Mouse (Mus musculus) large intestine, adult 2 months (tissue): ENCODE measurements at regions not wholly inside any gene's neighbourhood (a gene's known extent, or its start where the extent isn't known, plus 50 kb on each side); places are given as distances from the start of the nearest gene placed in this dataset.
A peak's percentile ranks its signal among the peaks of the same experiment; 100 is the strongest.

Experiments
- DNase-seq: peaks from one replicate; pipeline ENCODE4 v3.0.0-alpha.2; 2012; ENCODE audit warnings: low read depth, low spot score
- WGBS: fragments of 180-500 bp; shearing (Covaris S2); methylation state at CpG from one replicate; pipeline ENCODE4 v1.1.7; 2018; 5-methylcytosine and 5-hydroxymethylcytosine counted together

- DNase-seq: no peak
- WGBS: 74% methylated on average over 5 of the region's 5 CpGs
Measured at GRCm38 (mm10) chr2:180404168-180404567, 51.9 kb upstream of the Slco4a1 start.

GRCm38 (mm10) chr2:180403621-180404020 is 52.4 kb upstream of the Slco4a1 start:
- WGBS: 61% methylated on average over 8 of the region's 8 CpGs
- DNase-seq: no peak

GRCm38 (mm10) chr2:180402851-180403459 is 53.1 kb upstream of the Slco4a1 start:
- DNase-seq: no peak
- WGBS: 72% methylated on average over 9 of the region's 9 CpGs

GRCm38 (mm10) chr2:180402433-180402832 is 53.6 kb upstream of the Slco4a1 start:
- 68% methylated on average over 4 of the region's 4 CpGs for WGBS
- no peak for DNase-seq

GRCm38 (mm10) chr2:180401409-180402391 is 54.3 kb upstream of the Slco4a1 start:
- WGBS: 74% methylated on average over 8 of the region's 8 CpGs
- no peak for DNase-seq

- DNase-seq: no peak
- WGBS: 82% methylated on average over 5 of the region's 5 CpGs
Measured at GRCm38 (mm10) chr2:180400514-180401019, 55.5 kb upstream of the Slco4a1 start.

GRCm38 (mm10) chr2:180399651-180400513 is 56.2 kb upstream of the Slco4a1 start:
- 42% methylated on average over 8 of the region's 8 CpGs for WGBS
- DNase-seq: peak; percentile 6

- WGBS: 85% methylated on average over 6 of the region's 6 CpGs
- no peak for DNase-seq
Measured at GRCm38 (mm10) chr2:180398851-180399447, 57.1 kb upstream of the Slco4a1 start.

GRCm38 (mm10) chr2:180398481-180398754 is 57.6 kb upstream of the Slco4a1 start:
- DNase-seq: no peak
- WGBS: 90% methylated on average over 4 of the region's 4 CpGs

GRCm38 (mm10) chr2:180397723-180398480 is 58.1 kb upstream of the Slco4a1 start:
- WGBS: 75% methylated on average over 11 of the region's 11 CpGs
- DNase-seq: no peak

- whole genome bisulfite sequencing: 71% methylated on average over 4 of the region's 4 CpGs
- DNase-seq: no peak
Measured at GRCm38 (mm10) chr2:180396664-180397377, 59.2 kb upstream of the Slco4a1 start.

GRCm38 (mm10) chr2:180396211-180396610 is 59.8 kb upstream of the Slco4a1 start:
- WGBS: 74% methylated on average over 3 of the region's 3 CpGs
- no peak for DNase-seq

- 57% methylated on average over 11 of the region's 11 CpGs for WGBS
- DNase-seq: no peak
Measured at GRCm38 (mm10) chr2:180395279-180396034, 60.6 kb upstream of the Slco4a1 start.

- 55% methylated on average over 16 of the region's 16 CpGs for WGBS
- no peak for DNase-seq
Measured at GRCm38 (mm10) chr2:180392846-180393700, 58.6 kb upstream of the Gata5 start.

- 91% methylated on average over 6 of the region's 6 CpGs for WGBS
- no peak for DNase-seq
Measured at GRCm38 (mm10) chr2:180392298-180392697, 57.8 kb upstream of the Gata5 start.

GRCm38 (mm10) chr2:180391349-180391748 is 56.9 kb upstream of the Gata5 start:
- 75% methylated on average over 3 of the region's 3 CpGs for WGBS
- DNase-seq: no peak
